Mouse (Mus musculus) layer of hippocampus, adult 2 months (tissue): Measurements from ENCODE around the gene Nrp1. TPM values are rescaled to one million over a fixed set of nuclear protein-coding genes. Genes with fewer than 3 reads are reported as not detected.

Experiments
- DNase-seq, 2 experiments: peaks; one replicate each; pipeline ENCODE4 v3.0.0; 2022; ENCODE audit warnings: low spot score in 2 of 2
- H3K27ac ChIP-seq: fragments of 200-600 bp; 2 replicates; pipeline ENCODE4 v1.8.1; 2022
- H3K4me3 ChIP-seq: fragments of 200-600 bp; 2 replicates; pipeline ENCODE4 v1.8.1; 2022; ENCODE audit warnings: mild to moderate bottlenecking
- CTCF ChIP-seq: fragments of 200-600 bp; conservative IDR thresholded peaks from 2 replicates; pipeline ENCODE4 v1.8.1; 2022; ENCODE audit warnings: antibody characterized with exemption, mild to moderate bottlenecking, moderate library complexity
- total RNA-seq, 2 experiments: library from RNA; stranded (reverse); gene quantifications; 2 replicates each; pipeline ENCODE4 v1.2.3; 2021

Nrp1 gene
- total RNA-seq, 2 experiments from 2014 or later, result 98.8 to 106 TPM

- TF ChIP-seq CTCF, result no peak
- DNase-seq, result no peak
- H3K4me3 ChIP-seq, result no peak overlapping the region
- no peak overlapping the region for H3K27ac ChIP-seq
Observed at GRCm38 (mm10) chr8:128516846-128517446, 158.5 kb downstream of the Nrp1 start.

DNA sequence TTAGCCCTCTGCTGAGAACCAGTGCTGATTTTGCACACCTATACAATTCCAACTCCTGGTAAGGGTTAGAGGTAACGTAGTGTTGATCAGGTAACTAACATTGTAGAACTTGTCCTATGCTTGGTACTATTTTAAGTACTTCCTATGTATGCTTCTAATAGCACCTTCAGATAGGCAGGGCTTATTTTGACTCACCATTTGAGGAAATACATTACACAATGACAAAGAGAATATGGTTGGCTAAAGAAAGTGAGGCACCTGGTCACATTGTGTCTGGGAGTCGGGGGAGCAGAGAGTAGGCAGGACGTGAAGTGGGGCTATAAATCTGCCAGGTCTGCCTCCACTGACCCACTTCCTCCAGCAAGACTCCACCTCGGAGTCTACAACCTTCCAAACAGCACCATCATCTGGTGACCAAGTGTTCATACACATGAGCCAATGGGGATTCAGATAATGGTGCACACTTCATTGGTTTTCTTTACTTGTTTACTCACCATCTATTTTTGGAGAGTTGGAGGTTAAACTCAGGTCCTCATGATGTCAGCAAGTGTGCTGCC, 159.2 kb downstream of the Nrp1 start:
- Histone ChIP-seq H3K4me3 (no peak overlapping the region), H3K27ac (no peak overlapping the region)
- 0 out of 2 replicates have a peak, but pooled peaks have one; percentile 11 for TF ChIP-seq CTCF
- DNase-seq, result no peak

DNA sequence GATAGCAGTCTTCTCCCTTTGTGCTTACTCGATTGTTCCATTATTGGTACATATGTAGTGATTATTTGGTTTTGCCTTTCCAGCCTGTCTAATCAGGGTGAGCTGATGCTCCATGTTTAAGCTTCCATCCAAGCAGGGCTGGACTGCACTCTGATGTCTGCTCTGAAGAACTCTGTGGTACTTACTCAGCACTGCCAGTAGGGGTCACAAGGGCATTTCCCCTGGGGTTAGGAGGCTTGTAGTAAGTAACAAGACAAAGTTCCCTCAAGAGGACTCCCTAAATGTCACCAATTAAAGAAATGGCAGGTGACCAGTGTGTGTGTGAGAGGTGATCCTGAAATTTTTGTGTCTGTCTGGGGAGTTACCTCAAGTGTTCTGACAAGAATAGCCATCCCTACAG, 161.0 kb downstream of the Nrp1 start:
- TF ChIP-seq CTCF, result peak; percentile 77

DNA sequence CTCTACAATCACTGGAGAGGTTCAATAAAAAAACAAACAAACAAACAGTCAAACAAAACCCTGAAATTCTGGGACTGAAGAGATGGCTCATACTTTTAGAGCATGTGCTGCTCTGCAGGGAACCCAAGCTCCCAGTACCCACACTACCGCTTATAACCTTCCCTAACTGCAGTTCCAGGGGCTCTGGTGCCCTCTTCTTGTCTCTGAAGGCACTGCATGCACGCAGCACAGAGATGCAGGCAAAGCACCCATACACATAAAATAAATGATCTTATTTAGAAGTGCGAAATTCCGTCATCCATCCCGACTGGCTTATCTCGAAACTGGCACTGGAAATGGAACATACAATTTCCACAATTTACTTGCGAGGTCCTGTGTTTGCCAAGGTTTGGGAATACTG, 165.4 kb downstream of the Nrp1 start:
- TF ChIP-seq CTCF, result peak; percentile 63
- no peak overlapping the region for H3K4me3 ChIP-seq
- H3K27ac ChIP-seq, result no peak overlapping the region
- no peak for DNase-seq

More for the DNA sequence above, 161.0 kb downstream of the Nrp1 start:
- Histone ChIP-seq H3K4me3 (no peak overlapping the region), H3K27ac (no peak overlapping the region)
- DNase-seq, result no peak

- DNase-seq, result no peak
- no peak overlapping the region for H3K4me3 ChIP-seq
- H3K27ac ChIP-seq, result no peak overlapping the region
- TF ChIP-seq CTCF, result no peak
Observed at GRCm38 (mm10) chr8:128525912-128526311, 167.5 kb downstream of the Nrp1 start.

- TF ChIP-seq CTCF, result no peak
- H3K27ac ChIP-seq, result no peak overlapping the region
- DNase-seq, result peak in 1 of 2 experiments; percentile 7
- peak overlapping the region; percentile 10; the same call in 1 of the 2 replicates for H3K4me3 ChIP-seq
Observed at GRCm38 (mm10) chr8:128528591-128529383, 170.4 kb downstream of the Nrp1 start.

DNA sequence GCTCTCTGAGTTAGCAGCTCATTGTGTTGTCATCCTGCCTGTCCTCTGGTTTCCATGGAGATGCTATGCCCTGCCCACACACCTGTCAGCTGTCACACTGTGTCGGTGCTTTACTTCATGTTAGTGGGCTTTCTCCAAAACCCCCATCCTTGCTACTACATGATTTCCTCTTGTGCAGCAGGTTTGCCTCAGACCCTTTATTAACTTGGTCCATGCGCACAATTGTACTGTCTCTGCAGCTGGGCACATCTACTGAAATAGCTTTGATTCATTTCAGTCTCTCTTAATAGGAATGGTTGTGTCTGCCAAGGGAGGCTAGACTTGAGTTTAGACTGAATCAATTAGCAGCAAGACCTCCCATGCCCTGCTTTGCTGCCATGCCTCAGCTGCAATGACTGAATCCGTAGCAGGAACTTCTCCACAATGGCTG, 176.1 kb downstream of the Nrp1 start:
- no peak for TF ChIP-seq CTCF
- Histone ChIP-seq H3K27ac (no peak overlapping the region), H3K4me3 (no peak overlapping the region)
- DNase-seq, result peak; percentile 20 to 48

GRCm38 (mm10) chr8:128535685-128536084, 177.3 kb downstream of the Nrp1 start:
- no peak for TF ChIP-seq CTCF
- H3K4me3 ChIP-seq, result no peak overlapping the region
- no peak for DNase-seq
- H3K27ac ChIP-seq, result no peak overlapping the region

- Histone ChIP-seq H3K27ac (no peak overlapping the region), H3K4me3 (no peak overlapping the region)
- DNase-seq, result no peak
- TF ChIP-seq CTCF, result no peak
Observed at GRCm38 (mm10) chr8:128538378-128538777, 180.0 kb downstream of the Nrp1 start.

GRCm38 (mm10) chr8:128541355-128542090, 183.1 kb downstream of the Nrp1 start:
- no peak for TF ChIP-seq CTCF
- Histone ChIP-seq H3K4me3 (no peak overlapping the region), H3K27ac (no peak overlapping the region)
- DNase-seq, result no peak

DNA sequence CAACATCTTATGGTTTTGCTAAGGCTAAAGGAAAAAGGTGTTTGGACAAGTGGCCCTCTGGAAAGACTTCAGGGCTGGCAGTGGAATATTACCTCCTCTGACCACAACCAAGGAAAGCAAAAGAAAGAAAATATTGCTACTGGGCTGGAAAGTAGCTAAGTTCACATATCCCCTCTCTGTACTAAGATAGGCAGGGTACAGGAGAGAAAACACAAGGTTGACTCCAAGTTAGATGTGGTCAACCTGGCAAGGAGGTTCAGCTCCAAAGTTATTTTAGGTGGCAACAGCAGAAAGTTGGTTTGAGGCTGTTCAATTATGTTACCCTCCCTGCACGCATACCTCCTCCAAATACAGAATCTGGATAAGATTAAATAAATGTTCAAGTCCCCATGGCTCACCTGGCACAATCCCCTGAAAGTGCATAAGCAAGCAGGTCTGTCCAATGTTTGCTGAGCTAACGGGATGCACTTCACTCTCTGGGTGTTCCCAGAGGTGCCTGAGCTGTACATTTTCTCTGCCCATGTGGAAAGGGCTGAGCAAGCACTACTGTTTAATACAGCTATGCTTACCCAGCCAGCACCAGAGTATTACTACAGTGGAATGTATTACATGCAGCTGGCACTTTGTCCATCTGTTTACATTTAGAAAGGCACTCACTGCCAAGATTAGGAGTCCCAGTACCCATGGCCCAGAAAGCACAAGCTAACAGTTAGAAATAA, 185.9 kb downstream of the Nrp1 start:
- Histone ChIP-seq H3K4me3 (no peak overlapping the region), H3K27ac (no peak overlapping the region)
- no peak for DNase-seq
- TF ChIP-seq CTCF, result no peak

DNA sequence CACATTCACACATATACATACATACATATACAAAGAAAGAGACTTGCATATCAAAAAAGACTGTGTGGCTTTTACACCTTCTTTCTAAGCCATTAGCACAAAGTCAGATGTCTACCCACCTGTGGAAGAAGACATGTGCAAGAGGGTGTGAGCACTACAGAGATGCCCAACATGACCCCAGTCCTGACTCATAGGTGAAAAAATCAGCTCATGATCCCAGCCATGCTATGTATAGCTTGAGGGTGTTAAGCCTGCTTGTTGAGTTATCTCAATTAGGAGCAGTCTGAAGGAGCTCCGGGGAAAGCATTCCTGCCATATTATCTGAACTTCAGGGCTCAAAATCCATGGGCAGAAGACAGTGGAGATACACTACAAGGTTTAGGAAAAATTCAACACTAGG, 187.9 kb downstream of the Nrp1 start:
- Histone ChIP-seq H3K4me3 (no peak overlapping the region), H3K27ac (no peak overlapping the region)
- no peak for TF ChIP-seq CTCF
- DNase-seq, result no peak

DNA sequence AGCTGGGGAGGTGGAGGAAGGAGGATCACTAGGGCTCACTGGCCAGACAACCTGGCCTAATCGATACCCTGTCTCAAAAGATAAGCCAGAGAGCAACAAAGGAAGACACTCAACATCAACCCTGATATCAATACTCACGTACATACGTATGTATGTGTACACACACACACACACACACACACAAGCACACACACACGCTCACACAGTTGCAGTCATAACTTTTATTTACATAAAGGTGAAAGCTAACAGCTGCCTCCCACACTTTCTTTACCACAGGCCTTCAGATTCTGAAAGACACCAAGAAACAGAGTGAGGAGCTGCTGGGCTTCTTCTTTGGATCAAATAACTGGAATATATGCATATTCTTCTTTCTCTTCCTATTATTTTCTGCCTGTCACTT, 189.0 kb downstream of the Nrp1 start:
- no peak overlapping the region for H3K27ac ChIP-seq
- DNase-seq, result no peak
- H3K4me3 ChIP-seq, result no peak overlapping the region
- TF ChIP-seq CTCF, result no peak
